Mouse (Mus musculus) heart, postnatal 0 days (tissue): ENCODE measurements around the gene Tlr12. TPM values are rescaled to one million over a fixed set of nuclear protein-coding genes. Genes with fewer than 3 reads are reported as not detected.

ENCODE experiments used
- ATAC-seq: fragments of 200-750 bp; cut with Nextera tagmentation; 2 replicates; pipeline ENCODE4 v1.8.0; 2017; ENCODE audit warnings: low read depth, moderate number of reproducible peaks, moderate library complexity; ENCODE audit not compliant: insufficient read depth
- DNase-seq: peaks from one replicate; pipeline ENCODE4 v3.0.0-alpha.2; 2016; ENCODE audit warnings: low spot score
- H3K27ac ChIP-seq: fragments of 300-500 bp; sonication (generic); 2 replicates; pipeline ENCODE4 v1.5.1; 2014; ENCODE audit warnings: low read depth, mild to moderate bottlenecking
- H3K27me3 ChIP-seq: fragments of 300-500 bp; sonication (generic); 2 replicates; pipeline ENCODE4 v1.6.1; 2014; ENCODE audit warnings: low read length, mixed read lengths; ENCODE audit not compliant: control insufficient read depth, insufficient read depth
- H3K36me3 ChIP-seq: fragments of 300-500 bp; sonication (generic); replicated peaks from 2 replicates; pipeline ENCODE4 v1.6.1; 2014; ENCODE audit warnings: low read length, mixed read lengths; ENCODE audit not compliant: control insufficient read depth, insufficient read depth
- H3K4me1 ChIP-seq: fragments of 300-500 bp; sonication (generic); 2 replicates; pipeline ENCODE4 v1.6.1; 2014; ENCODE audit warnings: antibody characterized with exemption; ENCODE audit not compliant: control insufficient read depth, insufficient read depth
- H3K4me2 ChIP-seq: fragments of 300-500 bp; sonication (generic); 2 replicates; pipeline ENCODE4 v1.6.1; 2014; ENCODE audit warnings: low read depth, mild to moderate bottlenecking, low read length, moderate library complexity
- H3K4me3 ChIP-seq: fragments of 300-500 bp; sonication (generic); 2 replicates; pipeline ENCODE4 v1.5.1; 2014; ENCODE audit warnings: low read depth, low read length
- H3K9ac ChIP-seq: fragments of 300-500 bp; sonication (generic); replicated peaks from 2 replicates; pipeline ENCODE4 v1.6.1; 2014; ENCODE audit warnings: low read depth, low read length, mixed read lengths
- H3K9me3 ChIP-seq: fragments of 300-500 bp; sonication (generic); replicated peaks from 2 replicates; pipeline ENCODE4 v1.6.1; 2016; ENCODE audit warnings: low read length; ENCODE audit not compliant: control insufficient read depth
- CTCF ChIP-seq: IDR thresholded peaks from 2 replicates; pipeline ENCODE4 v1.5.1; 2016; ENCODE audit warnings: antibody characterized with exemption, control low read depth, low read depth
- EP300 ChIP-seq: IDR thresholded peaks from 2 replicates; pipeline ENCODE4 v1.6.1; 2016; ENCODE audit warnings: antibody characterized with exemption, low read depth
- WGBS: fragments of 180-500 bp; shearing (Covaris S2); extraction: QIAGEN DNeasy Blood & Tissue Kit; methylation state at CpG from one replicate; pipeline ENCODE4 v1.1.7; 2014; 5-methylcytosine and 5-hydroxymethylcytosine counted together
- polyA plus RNA-seq: library from polyadenylated mRNA; unstranded; fragments of >200 nt; fragmentation: Nextera tagmentation; extraction: Ambion mirVana; gene quantifications from 2 replicates; pipeline ENCODE4 v1.2.1, GENCODE M21; 2015
- total RNA-seq: library from RNA; depleted of rRNA; stranded (reverse); fragments of >200 nt; gene quantifications from 2 replicates; pipeline ENCODE4 v1.2.3, GENCODE M21; 2014; ENCODE audit warnings: low replicate concordance; rRNA removed

The Tlr12 gene
- total and polyA plus RNA-seq, 2 experiments from 2014 or later, result 0.14 TPM; not detected in 1

DNA sequence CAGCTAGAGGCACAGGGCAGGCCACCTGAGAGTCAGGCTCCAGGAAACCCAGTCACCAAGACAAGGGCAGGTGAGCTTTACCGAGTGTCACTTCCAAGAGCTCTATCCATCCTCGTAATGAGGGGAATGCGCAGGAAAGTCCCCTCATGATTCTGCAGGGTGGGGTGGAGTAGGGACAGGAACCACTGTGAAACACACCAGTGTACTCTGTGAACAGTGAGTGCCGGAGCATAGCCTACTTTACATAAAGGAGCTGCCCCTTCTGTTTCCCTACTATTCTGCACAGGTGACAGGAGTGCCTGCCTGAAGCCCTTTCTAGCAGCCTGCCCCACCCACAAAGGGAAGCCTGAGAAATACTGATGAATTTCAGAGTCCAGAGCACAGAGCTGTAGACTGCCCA is 25.1 kb downstream of the Tlr12 start:
- DNase-seq, result no peak
- Histone ChIP-seq H3K9ac (no peak overlapping the region), H3K4me1 (no peaks in the 10 kb centered on the region), H3K36me3 (peaks cover 19% of the 10 kb centered on the region; the same call in 1 of the 2 replicates), H3K4me2 (no peak overlapping the region), H3K27me3 (no peaks in the 10 kb centered on the region), H3K4me3 (no peak overlapping the region), H3K27ac (no peak overlapping the region), H3K9me3 (no peaks in the 10 kb centered on the region)
- TF ChIP-seq EP300 (no peak), CTCF (no peak)
- 96% methylated on average over 4 of the region's 4 CpGs for WGBS
- no peak for ATAC-seq

DNA sequence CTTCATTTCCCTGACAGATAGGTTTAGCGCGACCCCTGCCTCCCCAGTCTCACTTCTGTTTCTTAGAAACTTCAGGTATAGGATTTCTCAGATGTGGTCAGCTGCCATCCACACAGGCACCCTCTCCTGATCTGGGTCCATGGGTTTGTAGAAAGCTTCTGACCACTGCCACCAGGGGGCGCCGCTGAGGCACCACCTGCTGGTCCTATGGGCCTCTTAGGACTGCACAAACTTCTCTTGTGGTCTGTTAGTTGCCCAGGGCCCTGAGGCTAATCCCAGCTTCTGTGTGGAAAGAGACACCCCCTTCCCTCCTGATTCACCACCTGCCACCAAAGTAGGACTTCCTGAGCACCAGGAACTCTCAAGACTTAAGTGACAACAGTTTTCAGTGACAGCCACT is 39.2 kb downstream of the Tlr12 start:
- DNase-seq, result no peak
- Histone ChIP-seq H3K27me3 (no peaks in the 10 kb centered on the region), H3K4me1 (no peaks in the 10 kb centered on the region), H3K4me2 (no peak overlapping the region), H3K9ac (no peak overlapping the region), H3K36me3 (peaks cover 31% of the 10 kb centered on the region), H3K9me3 (peaks cover 34% of the 10 kb centered on the region), H3K4me3 (no peak overlapping the region), H3K27ac (no peak overlapping the region)
- TF ChIP-seq CTCF (peak; percentile 19; the same call in 1 of the 2 replicates), EP300 (no peak)
- ATAC-seq, result no peak
- 59% methylated on average over 4 of the region's 4 CpGs for WGBS

DNA sequence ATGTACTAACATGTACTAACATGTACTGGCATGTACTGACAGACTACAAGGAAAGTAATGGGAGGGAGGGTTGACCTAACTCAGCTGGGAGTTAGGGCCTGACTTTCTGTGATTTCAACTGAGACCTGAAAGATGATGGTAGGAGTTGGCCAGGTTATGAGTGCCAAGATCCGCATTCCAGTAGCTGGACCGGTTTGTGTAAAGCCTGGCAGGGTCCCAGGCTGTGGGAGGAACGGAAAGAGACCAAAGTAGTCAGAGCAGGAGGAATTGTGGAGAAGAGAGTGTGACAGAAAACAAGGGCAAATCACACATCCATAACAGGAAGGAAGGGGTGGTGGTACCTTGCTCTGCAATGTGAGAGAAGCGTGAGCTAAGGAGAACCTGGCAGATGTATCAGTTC is 42.6 kb downstream of the Tlr12 start:
- TF ChIP-seq CTCF, result no peak
- no peak for TF ChIP-seq EP300
- Histone ChIP-seq H3K9ac (no peak overlapping the region), H3K4me2 (no peak overlapping the region), H3K27ac (no peak overlapping the region), H3K4me3 (no peak overlapping the region), H3K4me1 (no peaks in the 10 kb centered on the region), H3K9me3 (peaks cover 2% of the 10 kb centered on the region), H3K36me3 (peaks cover 8% of the 10 kb centered on the region), H3K27me3 (no peaks in the 10 kb centered on the region)
- 54% methylated on average over 4 of the region's 4 CpGs for WGBS
- DNase-seq, result no peak
- ATAC-seq, result no peak

Other genes with a start within 250 kb of the Tlr12 start
- gene Zscan20, start 8.5 kb downstream of the Tlr12 start, total RNA-seq, result 1.7 and 27.0 TPM in 2 replicates
- gene Zscan20, start 8.5 kb downstream of the Tlr12 start, polyA plus RNA-seq, result 0.86 and 2.1 TPM in 2 replicates
- gene Phc2, start 36.1 kb upstream of the Tlr12 start, total RNA-seq, result 47.7 and 51.6 TPM in 2 replicates
- 17.5 and 22.0 TPM in 2 replicates for gene Phc2, start 36.1 kb upstream of the Tlr12 start, polyA plus RNA-seq
- gene A3galt2, start 136.7 kb upstream of the Tlr12 start, total RNA-seq, result not detected in 2 replicates
- 0.03 TPM in 1 of 2 replicates, not detected in the other for gene A3galt2, start 136.7 kb upstream of the Tlr12 start, polyA plus RNA-seq
- gene Zfp362, start 187.4 kb upstream of the Tlr12 start, total RNA-seq, result 8.4 and 10.8 TPM in 2 replicates
- gene Zfp362, start 187.4 kb upstream of the Tlr12 start, polyA plus RNA-seq, result 10.3 and 11.6 TPM in 2 replicates